Mouse (Mus musculus): ENCODE results near the gene Rnf31.
A peak's percentile ranks its signal among the peaks of the same experiment; 100 is the strongest.

Gene Rnf31

GRCm38 (mm10) chr14:55591331-55591891 is at the start of gene Rnf31:
TSS of gene Rnf31 (plus strand) at chr14:55591708.
- peak; percentile 88 to 96 for DNase-seq (ENCODE audit: low spot score in 2 of 2)

DNA sequence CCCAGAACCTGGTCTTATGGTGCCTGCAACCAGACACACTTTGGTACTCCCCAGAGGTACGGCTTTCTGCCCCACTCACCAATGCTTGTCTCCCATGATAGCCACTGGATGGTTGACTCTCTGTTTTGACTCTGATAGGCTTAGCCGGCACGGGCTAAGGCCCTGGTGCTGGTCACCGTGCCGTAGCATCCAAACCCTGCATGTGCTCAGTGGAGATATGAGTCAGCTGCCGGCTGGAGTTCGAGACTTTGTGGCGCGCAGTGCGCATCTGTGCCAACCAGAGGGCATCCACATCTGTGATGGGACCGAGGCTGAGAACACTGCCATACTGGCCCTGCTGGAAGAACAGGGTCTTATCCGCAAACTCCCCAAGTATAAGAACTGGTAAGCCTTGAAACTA is 49.2 kb upstream of the Rnf31 start:
- no peak for DNase-seq (ENCODE audit: low spot score in 2 of 2)

DNA sequence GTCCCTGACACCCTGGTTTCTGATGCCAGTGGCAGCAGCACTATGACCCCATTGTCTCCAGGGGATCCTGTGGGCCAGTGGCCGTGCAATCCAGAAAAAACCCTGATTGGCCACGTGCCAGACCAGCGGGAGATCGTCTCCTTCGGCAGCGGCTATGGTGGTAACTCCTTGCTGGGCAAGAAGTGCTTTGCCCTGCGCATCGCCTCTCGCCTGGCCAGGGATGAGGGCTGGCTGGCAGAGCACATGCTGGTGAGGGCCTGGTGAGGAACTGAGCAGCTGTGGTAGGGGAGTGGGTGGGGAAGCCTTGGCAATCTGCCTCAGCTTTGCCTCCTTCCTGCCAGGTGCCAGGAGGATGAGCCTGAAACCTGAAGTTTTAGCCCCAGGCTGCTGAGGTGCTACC is 47.2 kb upstream of the Rnf31 start:
- DNase-seq (ENCODE audit: low spot score in 2 of 2) = no peak

DNA sequence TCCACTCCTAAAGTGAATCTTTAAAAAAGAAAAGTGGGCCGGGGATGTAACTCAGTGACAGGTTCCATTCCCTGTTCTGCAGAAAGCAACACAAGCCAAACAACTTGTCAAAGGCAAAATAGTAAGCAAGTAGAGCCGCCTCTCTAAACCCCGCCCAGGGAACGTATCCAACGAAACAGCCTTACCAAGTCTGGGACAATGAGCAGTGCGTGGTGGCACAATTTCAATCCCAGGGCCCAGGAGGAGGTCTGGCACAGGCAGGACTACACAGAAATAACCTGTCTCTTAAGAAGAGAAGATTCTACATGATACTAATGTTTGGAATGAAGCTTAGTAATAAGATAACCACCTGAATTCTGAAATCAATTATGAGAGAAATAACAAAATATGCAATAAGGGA is 41.3 kb upstream of the Rnf31 start:
- no peak for DNase-seq (ENCODE audit: low spot score in 2 of 2)

DNA sequence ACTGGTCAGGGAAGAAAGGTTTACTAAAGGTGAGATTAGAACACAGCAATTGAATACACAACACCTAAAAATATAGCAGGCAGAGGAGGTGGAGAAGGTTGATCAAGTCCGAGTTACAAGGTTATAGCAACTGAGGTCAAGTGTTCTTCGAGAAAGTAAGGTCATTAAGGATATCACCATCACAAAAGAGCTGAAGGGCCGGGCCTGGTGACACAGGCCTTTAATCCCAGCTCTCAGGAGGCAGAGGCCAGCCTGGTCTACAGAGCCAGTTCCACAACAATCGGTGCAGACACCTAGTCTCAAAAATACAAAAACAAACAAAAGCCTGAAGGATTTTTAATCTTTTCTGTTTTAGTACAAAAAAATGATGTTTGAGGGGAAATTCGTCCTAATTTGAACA is 40.2 kb upstream of the Rnf31 start:
- DNase-seq (ENCODE audit: low spot score in 2 of 2) = no peak

DNA sequence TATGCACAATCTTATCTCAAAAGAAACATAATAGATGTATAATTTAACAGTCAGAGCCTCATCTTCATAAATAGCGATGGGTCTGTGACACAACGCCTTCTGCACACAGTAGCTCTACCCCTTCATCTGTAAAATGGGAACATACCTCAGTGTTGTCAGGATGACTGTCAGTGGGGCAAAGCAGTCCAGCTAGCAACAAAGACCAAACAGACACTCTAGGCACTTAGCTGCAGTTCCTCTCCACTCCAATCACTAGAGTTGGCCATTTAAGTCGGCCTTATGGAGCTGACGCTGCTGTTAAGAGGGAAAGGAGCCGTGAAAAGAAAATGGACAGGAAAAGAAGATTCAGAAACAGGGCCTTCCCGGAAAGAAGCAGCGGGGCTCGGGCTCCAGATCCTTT is 39.7 kb upstream of the Rnf31 start:
- DNase-seq (ENCODE audit: low spot score in 2 of 2) = no peak

DNA sequence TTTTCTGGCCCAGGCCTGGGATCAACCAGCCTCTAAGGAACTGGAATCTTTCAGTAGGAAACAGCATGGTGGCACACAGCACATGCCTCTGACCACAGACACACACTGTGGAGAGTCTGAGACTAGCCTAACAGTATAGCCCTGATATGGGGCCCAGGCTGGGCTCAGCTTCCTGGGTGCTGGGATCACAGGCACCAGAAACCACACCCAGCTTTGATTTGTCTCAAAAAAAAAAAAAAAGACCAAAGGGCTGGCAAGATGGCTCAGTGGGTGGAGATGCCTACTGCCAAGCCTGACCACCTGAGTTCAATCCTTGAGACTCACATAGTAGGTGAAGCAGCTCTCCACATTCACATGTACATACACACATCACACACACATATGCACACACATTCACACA is 36.9 kb upstream of the Rnf31 start:
- no peak for DNase-seq (ENCODE audit: low spot score in 2 of 2)

- DNase-seq (ENCODE audit: low spot score in 2 of 2) = no peak
Measured at GRCm38 (mm10) chr14:55555788-55556187, 35.7 kb upstream of the Rnf31 start.

GRCm38 (mm10) chr14:55557003-55557402 is 34.5 kb upstream of the Rnf31 start:
- DNase-seq (ENCODE audit: low spot score in 2 of 2) = peak; percentile 77 to 87

DNA sequence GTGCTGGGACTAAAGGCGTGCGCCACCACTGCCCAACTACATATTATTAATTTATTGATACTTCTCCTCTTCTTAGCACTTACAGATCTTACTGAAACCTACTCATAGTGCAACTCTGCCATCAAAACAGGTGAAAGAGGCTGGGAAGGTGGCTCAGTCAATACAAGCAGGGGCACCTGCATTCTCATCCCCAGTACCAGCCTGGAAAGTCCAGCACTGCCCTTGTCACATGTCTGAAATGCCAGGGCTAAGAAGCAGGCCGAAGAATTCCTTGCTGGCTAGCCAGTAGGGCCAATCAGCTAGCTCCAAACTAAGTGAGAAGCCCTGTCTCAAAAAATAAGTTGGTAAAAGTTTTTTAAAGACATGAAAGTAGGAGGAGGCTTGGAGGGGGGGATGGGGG is 33.9 kb upstream of the Rnf31 start:
- DNase-seq (ENCODE audit: low spot score in 2 of 2) = no peak

DNA sequence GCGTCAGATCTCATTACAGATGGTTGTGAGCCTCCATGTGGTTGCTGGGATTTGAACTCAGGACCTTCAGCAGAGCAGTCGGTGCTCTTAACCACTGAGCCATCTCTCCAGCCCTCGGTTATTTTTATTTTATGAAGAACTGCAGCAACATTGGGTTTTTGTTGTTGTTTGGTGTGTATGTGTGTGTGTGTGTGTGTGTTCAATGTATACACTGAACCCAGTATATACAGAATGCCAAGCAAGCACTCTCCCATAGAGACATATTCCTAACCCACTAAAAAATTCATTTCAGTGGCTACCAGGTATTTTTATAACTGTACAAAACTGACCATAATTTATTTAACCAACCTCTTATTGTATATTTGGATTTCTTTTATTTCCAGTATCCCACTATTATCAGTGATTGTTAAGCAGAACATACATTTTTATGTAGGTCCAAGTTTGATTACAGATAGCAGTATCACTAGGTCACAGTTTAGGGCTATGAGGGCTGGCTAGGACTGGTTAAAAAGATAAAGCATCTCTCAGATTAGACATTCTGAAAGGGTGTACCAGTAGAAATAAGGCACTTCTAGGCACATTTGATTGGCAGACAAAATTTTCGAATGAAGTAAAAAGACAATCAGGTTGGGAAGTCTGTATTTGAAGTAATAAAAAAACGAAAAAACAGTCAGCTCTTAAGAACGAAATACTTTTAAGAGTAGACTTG is 32.6 kb upstream of the Rnf31 start:
- no peak for DNase-seq (ENCODE audit: low spot score in 2 of 2)

DNA sequence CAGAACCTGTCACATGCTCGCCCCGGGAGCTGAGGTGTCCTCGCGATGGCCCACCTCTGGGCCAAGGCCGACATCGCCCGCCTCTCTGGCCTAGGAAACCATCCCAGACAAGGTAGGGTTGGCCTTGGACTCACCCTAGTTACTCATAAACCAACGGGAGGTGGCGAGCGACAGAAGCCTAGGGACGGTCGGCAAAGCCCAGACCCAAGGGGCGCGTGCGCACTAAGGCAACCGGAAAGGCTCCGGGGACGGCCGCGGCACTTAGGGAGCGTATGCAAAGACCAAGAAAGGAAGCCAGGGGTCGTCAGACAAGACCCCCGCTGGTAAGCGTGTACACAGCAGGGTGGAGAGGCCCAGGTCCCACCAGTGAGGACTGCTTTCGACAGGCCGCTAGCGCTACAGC is 31.7 kb upstream of the Rnf31 start, which contains the start of gene Dcaf11:
TSS of gene Dcaf11 (plus strand) at position 208 of the 403 bp plus-strand sequence.
- peak; percentile 82 to 90 for DNase-seq (ENCODE audit: low spot score in 2 of 2)

DNA sequence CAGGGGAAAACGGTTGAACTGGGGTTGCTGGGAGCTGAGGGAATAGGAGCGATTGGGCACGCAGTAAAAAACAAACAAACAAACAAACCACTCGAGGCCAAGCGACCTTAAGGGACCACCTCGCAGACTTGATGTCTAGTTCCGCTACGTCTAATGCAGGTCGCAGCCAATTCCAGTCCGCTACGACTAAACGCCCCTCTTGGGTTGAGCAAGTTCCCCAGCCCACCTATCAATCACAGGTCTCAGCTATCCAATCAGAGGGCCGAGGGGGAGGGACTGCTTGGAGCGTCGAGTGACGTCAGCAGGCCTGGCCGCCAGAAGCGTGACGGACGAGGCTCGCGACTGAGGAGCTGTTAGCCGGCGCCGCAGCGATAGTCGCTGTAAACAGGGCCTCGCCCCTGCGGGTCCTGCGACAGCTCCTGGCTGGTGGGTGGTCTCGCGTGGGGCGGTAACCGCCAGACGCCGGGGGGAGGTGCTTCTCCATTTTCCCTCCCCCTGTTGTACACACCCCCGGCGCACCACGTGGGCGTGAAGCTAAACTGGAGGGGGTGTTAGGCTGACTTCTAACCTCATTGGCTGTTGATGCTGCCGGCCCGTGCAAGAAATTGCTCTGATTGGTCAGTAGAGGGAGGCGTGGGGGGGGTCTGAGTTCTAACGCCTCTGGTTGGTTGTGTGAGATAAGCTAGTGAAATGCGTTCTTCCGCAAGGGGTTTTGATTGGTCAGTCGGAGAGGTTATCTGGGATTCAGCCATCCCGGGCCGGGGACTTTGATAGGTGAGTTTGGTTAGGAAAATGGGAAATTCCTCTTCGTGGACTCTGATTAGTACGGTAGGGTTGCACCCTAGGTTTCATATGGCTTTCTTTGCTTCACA is 31.1 kb upstream of the Rnf31 start, which contains the start of gene A730061H03Rik:
TSS of gene A730061H03Rik (minus strand) at position 205 of the 872 bp plus-strand sequence.
- DNase-seq (ENCODE audit: low spot score in 2 of 2) = peak; percentile 95 to 98

DNA sequence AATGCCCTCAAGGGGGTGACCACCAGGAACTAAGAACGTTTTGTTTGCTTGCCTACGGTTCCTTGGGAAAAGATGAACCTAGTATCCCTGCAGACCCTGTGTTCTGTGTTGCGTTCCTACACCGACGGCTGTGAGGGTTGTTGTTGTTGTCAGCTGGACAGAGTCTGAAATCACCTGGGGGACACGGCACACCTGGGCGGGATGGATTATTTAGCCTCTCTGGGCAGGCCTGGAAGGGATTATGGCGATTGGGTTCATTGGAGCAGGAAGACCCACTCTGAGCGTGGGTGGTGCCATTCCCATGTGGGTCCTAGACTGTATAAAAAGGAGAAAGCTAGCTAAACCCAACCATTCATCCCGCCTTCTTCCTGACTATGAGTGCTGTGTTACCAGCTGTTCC is 29.6 kb upstream of the Rnf31 start:
- DNase-seq (ENCODE audit: low spot score in 2 of 2) = no peak

DNA sequence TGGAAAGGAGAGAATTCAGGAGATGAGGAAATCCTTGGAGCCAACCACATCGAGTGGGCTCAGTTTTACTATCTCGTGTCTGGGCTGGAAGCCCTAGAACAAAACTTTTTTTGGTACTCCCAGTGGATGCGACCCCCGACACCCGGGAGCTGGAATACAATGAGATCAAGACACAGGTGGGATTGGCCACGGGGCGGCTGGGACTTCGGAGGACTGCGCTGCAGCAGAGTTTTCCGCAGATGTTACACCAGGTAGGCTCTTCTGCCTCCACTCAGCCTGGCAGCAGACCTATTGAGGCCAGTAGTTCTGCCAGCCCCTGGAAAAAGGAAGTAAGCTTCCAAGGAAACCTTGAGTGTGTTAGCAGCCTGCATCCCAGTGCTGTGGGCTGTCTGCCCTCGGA is 28.3 kb upstream of the Rnf31 start:
- DNase-seq (ENCODE audit: low spot score in 2 of 2) = no peak

DNA sequence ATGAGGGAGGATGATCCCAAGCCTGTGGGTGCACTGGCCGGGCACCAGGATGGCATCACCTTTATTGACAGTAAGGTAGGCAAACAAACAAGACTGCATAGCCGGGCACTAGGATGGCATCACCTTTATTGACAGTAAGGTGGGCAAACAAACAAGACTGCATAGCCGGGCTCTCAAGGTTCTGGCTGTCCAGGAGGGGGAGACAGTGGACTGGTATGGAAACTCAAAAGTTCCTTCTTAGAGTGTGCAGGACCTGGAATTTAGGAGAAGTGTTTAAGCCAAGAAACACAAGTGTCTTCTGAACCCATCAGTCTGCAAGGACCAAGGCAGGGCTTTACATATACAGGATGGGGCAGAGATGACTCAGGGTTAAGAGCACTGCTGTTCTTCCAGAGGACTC is 25.8 kb upstream of the Rnf31 start:
- no peak for DNase-seq (ENCODE audit: low spot score in 2 of 2)

- DNase-seq (ENCODE audit: low spot score in 2 of 2) = no peak
Measured at GRCm38 (mm10) chr14:55567496-55567895, 24.0 kb upstream of the Rnf31 start.

DNA sequence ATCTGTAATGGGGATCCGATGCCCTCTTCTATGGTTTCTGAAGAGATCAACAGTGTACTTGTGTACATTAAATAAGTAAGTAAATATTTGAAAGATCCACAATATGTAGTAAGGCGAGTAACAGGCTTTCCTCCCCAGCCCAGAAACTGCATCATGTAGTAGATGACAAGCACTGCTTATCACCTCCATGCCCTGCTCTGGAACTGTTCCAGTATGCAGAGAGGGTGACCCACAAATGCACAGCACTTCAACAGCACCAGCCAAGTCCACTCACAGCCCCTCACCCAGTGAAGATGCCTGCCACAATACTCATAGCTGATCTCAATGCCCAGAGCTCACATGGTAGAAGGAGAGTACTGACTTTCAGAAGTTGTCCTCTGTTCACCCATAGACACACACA is 20.9 kb upstream of the Rnf31 start:
- DNase-seq (ENCODE audit: low spot score in 2 of 2) = no peak

- DNase-seq (ENCODE audit: low spot score in 2 of 2) = no peak
Measured at GRCm38 (mm10) chr14:55571760-55572159, 19.7 kb upstream of the Rnf31 start.

DNA sequence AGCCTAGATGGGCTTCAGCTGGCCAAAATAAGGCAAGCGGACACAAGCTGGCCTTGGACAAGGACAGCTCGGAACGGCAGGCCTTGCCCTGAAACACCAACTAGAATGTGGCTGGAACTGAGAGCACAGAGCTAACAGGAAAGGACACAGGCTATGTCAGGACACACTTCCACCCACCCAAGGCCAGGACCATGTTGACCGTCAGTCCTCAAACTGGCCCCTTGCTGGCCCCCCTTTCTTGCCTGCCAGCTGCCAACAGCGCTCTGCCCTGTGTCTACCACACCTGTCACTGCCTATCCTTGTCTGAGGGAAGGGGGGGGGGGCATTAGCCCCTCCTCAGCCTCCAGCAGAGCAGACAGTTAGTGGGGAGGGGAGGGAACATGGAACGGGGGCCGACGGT is 16.2 kb upstream of the Rnf31 start, which contains the start of gene Fitm1:
TSS of gene Fitm1 (plus strand) at position 316 of the 400 bp plus-strand sequence.
- no peak for DNase-seq (ENCODE audit: low spot score in 2 of 2)

GRCm38 (mm10) chr14:55575711-55576110 is 15.8 kb upstream of the Rnf31 start:
- DNase-seq (ENCODE audit: low spot score in 2 of 2) = no peak

- DNase-seq (ENCODE audit: low spot score in 2 of 2) = no peak
Measured at GRCm38 (mm10) chr14:55576376-55576775, 15.1 kb upstream of the Rnf31 start.

Data from urinary bladder, postnatal 36 days (tissue).